Mouse (Mus musculus) CD4-positive helper T cell, adult 2 months (primary cell): ENCODE results near the gene Pnkd.

Experiments
- DNase-seq: peaks from one replicate; pipeline ENCODE4 v3.0.0-alpha.2; 2012; ENCODE audit warnings: low read depth, missing footprints, low spot score

Gene Pnkd

GRCm38 (mm10) chr1:74357531-74357930 lies 72.8 kb downstream of the Pnkd start:
- DNase-seq: no peak

- peak; percentile 23 for DNase-seq
Measured at GRCm38 (mm10) chr1:74359952-74360517, 75.3 kb downstream of the Pnkd start.

DNA sequence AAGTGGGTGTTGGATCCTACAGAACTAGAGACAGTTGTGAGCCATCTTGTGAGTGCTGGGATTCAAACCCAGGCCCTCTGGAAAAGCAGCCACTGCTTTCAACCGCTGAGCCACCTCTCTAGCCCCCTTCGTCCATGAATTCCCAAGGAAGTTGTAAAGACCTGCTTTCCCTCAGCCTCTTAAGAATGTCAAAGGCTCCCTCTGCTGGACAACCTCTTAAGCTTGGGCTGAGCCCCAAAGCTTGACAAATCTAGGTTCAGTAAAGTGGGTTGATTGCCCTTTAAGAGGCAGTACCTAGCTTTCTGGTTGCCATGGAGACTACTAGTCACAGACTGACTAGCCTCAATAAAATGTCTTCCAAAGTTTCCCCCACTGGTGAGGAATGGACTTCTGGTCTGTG lies 77.1 kb downstream of the Pnkd start, which contains the start of gene Catip:
Gene Catip, plus strand, starts transcription at position 297 of the 400 bp plus-strand sequence.
- peak; percentile 72 for DNase-seq

GRCm38 (mm10) chr1:74362325-74363229 lies 77.8 kb downstream of the Pnkd start:
- DNase-seq: no peak

DNA sequence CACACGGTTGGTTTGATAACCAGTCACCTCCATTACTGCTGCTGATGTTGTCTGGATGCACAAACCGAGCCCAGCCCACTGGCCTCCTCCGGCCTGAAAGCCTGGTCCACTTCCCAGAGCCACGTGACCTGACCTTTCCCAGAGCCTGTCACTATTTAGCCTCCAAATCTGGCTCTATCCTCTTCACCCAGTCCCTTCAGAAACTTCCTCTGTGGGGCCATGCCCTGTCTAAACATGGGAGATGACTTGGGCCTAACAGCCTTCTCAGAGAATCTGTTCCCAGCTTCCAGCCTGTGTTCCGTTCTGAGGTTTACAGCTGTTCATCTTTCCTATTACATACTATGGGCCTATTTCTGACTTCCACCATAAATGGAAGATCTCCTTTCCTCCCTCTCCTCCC lies 78.7 kb downstream of the Pnkd start:
- no peak for DNase-seq

GRCm38 (mm10) chr1:74364270-74364669 lies 79.5 kb downstream of the Pnkd start:
- DNase-seq: no peak

DNA sequence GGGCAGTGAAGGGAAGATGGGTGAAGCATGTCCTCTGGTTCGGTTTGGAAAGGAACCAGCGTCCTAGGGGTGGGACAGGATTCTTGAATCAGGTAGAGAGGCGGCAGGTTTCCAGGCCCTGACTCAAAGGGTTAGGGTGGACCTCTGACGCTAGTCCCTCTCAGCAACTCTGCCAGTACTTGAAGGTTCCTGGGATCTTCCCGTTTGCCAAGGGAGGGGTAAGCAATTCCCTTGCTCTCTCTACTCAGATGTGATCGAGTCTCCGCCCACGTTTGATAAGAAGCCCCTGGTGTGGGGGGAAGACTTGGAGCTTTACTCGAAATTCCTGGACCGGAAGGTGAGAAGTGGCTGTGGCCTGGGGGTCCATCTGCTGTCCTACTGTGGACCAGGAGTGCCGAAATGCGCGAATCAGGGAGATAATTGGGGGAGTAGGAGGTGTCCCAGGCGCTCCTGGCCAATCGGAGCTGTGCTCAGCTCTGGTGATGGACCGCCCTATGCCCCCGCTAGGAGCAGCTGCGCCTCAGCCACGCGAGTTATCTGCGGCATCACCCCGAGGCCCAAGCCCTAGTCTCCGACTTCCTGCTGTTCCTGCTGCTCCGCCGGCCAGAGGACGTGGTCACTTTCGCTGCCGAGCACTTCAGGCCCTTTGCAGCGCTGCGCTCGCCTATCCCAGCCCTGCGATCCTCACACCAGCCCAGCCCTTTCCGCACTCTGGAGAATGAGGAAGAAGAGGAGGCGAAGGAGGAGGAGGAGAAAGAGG lies 83.3 kb downstream of the Pnkd start:
- DNase-seq: no peak

DNA sequence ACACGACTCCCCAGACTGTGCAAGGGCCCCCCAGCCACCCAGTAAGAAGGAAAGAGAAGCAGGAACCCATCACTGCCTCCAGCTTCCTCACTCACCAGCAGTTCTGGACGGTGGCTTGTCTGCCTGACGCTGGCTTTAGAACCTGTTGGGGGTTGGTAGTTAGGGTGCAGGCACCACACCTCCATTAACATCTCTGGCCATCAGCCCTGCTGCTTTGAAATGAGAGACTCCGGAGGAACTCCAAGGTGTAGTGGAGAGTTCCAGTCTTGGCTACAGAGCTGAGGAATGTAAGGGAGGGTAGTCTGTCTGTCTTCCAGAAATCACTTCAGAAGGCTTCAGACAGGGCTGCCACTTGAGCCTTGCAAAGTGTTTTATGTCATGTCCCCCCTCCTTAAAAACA lies 85.3 kb downstream of the Pnkd start:
- DNase-seq: no peak

GRCm38 (mm10) chr1:74373372-74373771 lies 88.6 kb downstream of the Pnkd start:
- DNase-seq: peak; percentile 61

- no peak for DNase-seq
Measured at GRCm38 (mm10) chr1:74374980-74375379, 90.2 kb downstream of the Pnkd start, which contains the start of gene Slc11a1. Slc11a1 (plus strand) TSS chr1:74375195.

DNA sequence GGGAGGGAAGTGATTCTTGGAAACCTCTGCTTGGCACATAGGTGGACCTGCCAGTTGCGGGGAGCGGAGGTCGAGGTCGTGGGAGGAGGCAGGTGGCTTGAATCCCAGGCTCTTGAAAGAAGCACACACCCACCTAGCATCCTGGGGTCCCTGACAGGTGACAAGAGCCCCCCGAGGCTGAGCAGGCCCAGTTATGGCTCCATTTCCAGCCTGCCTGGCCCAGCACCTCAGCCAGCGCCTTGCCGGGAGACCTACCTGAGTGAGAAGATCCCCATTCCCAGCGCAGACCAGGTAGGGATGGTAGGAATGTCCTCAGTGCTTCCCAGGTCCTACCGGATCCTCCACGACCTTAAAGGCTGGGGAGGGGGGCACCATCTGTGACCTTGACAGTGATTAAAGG lies 90.8 kb downstream of the Pnkd start:
- no peak for DNase-seq

GRCm38 (mm10) chr1:74376396-74376795 lies 91.7 kb downstream of the Pnkd start:
- no peak for DNase-seq

DNA sequence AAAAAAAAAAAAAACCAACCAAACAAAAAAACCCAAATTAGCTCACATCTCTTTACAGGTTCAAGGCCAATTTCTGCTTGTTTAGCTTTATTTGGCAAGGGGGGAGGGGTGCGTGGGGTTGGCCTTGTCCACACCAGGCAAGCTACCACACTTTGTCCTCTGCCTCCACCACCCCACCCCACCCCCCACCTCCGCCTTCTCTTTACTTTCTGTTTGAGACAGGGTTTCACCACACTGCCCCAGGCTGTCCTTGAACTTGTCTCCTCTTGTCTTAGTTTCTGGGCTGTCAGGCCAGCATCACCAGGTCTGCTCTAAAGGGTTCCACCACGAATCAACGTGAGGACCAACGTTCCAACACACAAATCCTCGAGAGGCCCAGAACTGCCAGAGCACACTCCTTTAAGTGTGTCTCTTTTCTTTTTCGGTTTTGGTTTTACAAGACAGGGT lies 94.4 kb downstream of the Pnkd start:
- DNase-seq: no peak

- no peak for DNase-seq
Measured at GRCm38 (mm10) chr1:74380484-74380883, 95.8 kb downstream of the Pnkd start.

GRCm38 (mm10) chr1:74381588-74382021 lies 96.9 kb downstream of the Pnkd start:
- DNase-seq: no peak

GRCm38 (mm10) chr1:74383385-74383784 lies 98.7 kb downstream of the Pnkd start:
- no peak for DNase-seq

GRCm38 (mm10) chr1:74384525-74384924 lies 99.8 kb downstream of the Pnkd start:
- no peak for DNase-seq

DNA sequence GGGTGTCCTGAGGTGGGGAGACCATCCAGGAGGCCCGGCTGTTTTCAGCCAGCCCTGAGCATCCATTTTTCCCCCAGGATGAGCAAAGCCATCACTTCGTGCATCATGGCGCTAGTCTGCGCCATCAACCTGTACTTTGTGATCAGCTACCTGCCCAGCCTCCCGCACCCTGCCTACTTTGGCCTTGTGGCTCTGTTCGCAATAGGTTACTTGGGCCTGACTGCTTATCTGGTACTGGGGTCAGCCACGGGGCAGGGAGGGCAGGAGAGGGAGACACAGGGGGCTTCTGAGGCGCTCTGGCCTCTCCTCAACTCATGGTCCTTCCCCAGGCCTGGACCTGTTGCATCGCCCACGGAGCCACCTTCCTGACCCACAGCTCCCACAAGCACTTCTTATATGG lies 100.3 kb downstream of the Pnkd start:
- no peak for DNase-seq

- no peak for DNase-seq
Measured at GRCm38 (mm10) chr1:74385531-74385930, 100.8 kb downstream of the Pnkd start.

- DNase-seq: no peak
Measured at GRCm38 (mm10) chr1:74386363-74386713, 101.6 kb downstream of the Pnkd start.

DNA sequence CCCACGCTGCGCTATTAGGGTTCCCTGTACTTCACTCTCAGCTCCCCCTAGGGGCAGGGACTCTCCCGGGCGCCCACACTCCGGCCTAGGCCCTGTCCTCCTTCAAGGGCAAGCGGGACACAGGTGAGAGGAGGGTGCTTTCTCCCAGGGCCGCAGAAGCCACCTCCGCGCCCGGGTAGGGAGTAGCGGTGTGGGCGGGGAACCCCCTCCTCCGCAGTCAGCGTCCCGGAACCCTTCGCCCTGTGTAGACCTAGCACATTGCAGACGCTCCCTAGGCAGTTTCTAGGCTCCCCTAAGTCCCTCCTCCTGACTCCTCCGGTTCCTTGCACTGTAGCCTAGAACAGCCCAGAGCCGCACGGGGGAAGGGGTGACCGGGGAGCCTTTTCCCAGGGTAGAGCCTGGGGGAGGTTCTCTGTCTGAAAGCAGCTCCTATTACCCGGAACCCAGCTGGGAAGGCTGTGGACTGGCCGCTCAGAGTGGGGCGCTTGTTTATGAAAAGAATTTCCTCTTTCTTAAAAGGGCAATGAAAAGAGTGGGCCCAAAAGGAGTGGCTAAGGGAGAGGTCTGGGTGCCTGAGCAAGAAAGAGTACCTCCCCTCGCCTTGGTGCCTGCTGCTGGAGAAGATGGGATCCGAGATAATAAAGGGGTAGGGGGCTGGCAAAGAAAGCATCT lies 102.1 kb downstream of the Pnkd start:
- DNase-seq: peak; percentile 95
